Mouse (Mus musculus) NIH3T3 (cell line): ENCODE measurements around the gene Hephl1.

ENCODE experiments used
- DNase-seq: peaks from one replicate; pipeline ENCODE4 v3.0.0-alpha.2; 2012; ENCODE audit warnings: low read depth

Gene Hephl1

GRCm38 (mm10) chr9:15060026-15060425 is 51.9 kb downstream of the Hephl1 start:
- no peak for DNase-seq

DNA sequence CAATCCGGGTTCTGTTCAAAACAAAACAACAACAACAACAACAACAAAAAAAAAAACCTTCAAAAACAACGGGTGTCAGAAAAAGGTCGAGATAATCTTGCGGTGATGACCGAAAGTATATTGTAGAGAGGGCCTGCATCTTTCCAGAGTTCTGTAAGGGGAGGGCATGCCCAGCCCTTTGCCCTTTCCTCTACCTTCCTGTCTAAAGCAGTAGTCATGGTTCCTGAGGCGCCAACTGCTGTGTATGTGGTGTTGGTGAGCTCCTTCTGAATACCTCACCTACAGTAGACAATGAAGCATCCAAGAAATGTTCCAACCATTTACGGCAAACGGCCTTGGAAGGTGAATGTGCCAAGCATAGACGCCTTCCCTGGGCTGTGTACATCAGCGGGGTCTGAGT is 66.2 kb downstream of the Hephl1 start:
- DNase-seq: no peak

DNA sequence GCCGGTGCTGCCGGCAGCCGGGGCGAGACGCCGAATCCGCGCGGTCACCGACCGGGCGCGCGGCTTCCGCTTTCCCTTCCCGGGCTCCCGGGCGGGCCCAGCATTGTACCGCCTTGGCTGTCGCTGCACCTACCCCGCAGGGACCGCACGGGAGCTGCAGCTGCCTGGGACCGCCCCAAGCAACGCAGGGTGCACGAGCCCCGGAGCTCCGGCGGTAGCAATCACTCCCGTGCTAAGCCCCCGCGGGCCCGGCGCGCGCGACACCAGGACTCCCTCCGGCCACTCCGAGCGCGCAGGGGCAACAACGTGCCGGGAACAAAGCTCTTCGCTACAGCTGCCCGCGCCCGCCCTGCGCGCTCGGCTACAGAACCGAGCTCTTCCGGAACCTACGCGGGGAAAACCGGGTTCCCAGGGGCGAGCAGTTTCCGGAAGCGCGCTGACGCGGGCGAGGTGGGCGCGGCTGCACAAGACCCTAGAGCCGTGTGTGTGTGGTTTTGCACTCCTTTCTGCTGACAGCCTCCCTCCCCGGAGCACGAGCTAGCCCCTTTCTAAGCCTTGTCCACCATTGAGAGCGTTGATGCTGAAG is 66.7 kb downstream of the Hephl1 start, which contains the start of gene Panx1:
Gene Panx1 (minus strand): TSS at position 395 of the 586 bp plus-strand sequence.
- DNase-seq: no peak

GRCm38 (mm10) chr9:15044391-15045083 is 67.4 kb downstream of the Hephl1 start:
- DNase-seq: no peak

- no peak for DNase-seq
Observed at GRCm38 (mm10) chr9:15041556-15041955, 70.4 kb downstream of the Hephl1 start.

DNA sequence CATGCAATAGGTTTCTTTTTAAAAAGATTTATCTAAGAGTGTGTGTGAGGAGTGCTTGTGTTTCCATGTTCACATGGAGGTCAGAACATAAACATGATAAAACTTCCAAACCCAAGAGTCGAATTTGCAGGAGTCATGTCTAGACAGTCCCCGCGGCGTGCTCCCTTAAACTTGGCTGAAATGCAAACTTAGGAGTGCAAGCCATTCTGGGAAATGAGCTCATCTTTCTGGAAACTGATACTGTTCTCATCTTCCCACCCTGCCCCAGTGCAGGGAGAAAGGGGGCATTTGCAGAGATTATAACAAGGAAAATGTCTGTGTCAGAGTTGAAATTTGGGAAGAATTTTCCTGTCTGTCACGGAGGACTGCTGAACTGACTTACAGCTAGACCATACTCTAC is 72.1 kb downstream of the Hephl1 start:
- DNase-seq: no peak

- DNase-seq: no peak
Observed at GRCm38 (mm10) chr9:15037704-15038103, 74.2 kb downstream of the Hephl1 start.

- DNase-seq: no peak
Observed at GRCm38 (mm10) chr9:15037237-15037636, 74.7 kb downstream of the Hephl1 start.

GRCm38 (mm10) chr9:15036807-15037206 is 75.1 kb downstream of the Hephl1 start:
- no peak for DNase-seq

GRCm38 (mm10) chr9:15036405-15036804 is 75.5 kb downstream of the Hephl1 start:
- DNase-seq: no peak

DNA sequence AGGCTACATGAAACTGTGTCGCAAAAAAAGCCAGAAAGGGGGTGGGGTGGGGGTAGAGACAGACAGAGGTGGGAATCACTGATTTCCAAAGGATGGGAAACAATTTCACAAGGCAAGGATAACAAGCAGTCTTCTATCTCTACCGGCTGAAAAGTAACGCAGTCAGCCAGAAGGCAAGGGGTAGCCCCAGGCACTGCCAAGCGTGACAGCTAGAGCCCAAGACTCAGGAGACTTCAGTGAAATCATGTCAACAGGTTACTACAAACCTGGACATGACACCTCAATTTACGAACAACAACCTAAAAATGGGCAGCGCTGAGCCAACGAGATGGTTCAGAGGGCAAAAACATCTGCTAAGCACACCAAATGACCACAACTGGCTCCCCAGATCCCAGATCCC is 75.9 kb downstream of the Hephl1 start:
- DNase-seq: no peak

DNA sequence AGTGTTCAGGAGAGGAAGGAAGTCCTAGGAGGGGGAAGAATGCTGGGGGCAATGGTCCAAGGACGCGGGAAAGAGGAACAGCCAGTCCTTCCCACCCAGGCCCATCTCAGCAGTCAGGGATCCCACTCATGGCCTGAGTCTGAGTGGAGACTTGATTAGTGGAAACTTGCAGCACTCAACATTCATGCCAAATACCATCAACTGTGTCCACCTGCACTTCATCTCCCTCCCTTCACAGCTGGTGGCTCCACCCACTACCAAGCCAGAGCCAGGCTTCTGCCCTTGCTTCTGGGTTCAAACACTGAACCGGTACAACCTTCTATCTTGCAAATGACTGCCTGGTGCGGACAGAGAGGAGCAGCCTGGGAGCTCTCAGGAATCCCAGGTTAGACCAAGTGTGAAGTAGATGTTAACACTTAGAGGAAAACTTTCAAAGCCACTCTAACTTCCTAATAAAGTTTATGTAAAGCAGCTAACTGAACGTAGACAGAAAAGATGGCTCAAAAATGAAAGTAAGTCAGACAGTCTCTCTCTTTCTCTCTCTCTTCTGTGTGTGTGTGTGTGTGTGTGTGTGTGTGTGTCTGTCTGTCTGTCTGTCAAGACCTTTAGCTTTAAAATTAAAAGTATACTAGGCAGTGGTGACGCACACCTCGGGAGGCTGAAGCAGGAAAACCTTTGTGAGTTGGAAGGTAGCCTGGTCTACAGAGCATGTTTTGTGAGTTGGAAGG is 77.2 kb downstream of the Hephl1 start:
- no peak for DNase-seq

- DNase-seq: peak; percentile 66
Observed at GRCm38 (mm10) chr9:15033568-15034160, 78.2 kb downstream of the Hephl1 start.

DNA sequence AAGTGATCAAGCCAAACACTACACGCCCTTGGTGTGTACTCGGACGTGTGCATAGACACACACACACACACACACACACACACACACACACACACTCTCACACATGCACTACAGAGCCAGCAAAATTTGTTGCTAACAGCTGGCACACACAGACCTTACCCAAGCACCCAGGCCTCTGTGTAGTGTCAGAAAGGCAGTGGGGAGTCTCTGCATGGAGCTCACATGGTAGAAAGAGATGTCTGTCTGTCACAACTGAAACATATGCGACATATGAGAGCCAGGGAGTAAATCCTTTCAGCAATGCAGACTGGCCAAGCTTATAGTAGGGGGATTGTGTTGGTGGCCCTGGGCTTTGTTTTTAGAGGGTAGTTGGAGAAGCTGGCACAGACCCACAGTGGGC is 79.1 kb downstream of the Hephl1 start:
- no peak for DNase-seq

- no peak for DNase-seq
Observed at GRCm38 (mm10) chr9:15030771-15031170, 81.1 kb downstream of the Hephl1 start.

DNA sequence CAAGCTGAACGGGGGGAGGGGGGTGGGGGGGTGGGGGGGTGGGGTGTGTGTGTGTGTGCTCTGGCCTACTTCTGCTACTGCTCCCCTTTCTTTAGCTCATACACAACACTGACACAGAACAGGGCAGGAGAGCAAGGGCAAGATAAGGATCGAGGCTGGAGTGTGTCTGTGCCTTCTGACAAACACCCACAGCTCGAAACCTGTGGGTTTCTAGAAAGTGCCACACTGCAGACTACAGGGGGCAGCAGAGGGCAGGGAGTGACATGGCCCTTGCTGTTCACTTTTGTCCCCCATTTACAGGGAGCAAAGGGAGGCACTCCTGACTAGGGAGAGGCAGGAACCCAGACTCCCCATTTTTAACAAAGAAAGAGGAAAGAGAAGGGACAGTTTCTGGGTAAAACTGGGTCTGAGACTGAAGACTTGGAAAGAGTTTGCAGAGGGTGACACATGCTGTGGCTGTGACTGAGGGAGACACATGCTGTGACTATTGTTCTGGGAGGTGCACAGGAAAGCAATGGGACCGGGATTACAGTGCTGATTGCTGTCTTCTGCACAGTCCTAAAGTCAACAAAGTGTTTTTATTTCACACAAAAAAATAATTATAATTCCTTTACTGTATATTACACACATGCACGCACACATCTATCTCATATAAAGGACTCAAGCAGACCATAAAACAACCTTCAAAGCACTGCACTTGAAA is 82.7 kb downstream of the Hephl1 start:
- peak; percentile 71 for DNase-seq

GRCm38 (mm10) chr9:15027725-15028124 is 84.2 kb downstream of the Hephl1 start:
- no peak for DNase-seq

DNA sequence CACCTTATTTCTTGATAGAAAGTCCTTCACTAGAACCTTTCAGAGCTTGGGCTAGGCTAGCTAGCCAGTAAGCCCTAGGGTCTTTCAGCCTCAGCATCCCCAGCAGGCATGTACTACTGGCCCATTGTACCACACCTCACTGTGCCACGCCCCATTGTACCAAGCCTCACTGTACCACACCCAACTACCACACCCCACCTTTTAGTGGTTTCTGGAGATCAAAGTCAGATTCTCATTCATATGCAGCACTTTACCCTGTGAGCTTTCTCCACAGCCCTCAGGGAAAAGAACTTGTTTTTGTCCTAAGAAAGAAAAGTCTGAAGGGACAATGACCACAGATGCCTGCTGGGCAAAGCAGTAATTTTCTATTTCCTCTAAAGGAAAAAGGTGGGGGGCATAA is 88.9 kb downstream of the Hephl1 start:
- DNase-seq: no peak

GRCm38 (mm10) chr9:15021156-15021555 is 90.8 kb downstream of the Hephl1 start:
- no peak for DNase-seq

- no peak for DNase-seq
Observed at GRCm38 (mm10) chr9:15020561-15021080, 91.3 kb downstream of the Hephl1 start.

GRCm38 (mm10) chr9:15018756-15019131 is 93.2 kb downstream of the Hephl1 start:
- peak; percentile 6 for DNase-seq
